Mouse (Mus musculus) CH12.LX (cell line): ENCODE results near the gene 4930469K13Rik. TPM values are rescaled to one million over a fixed set of nuclear protein-coding genes. Genes with fewer than 3 reads are reported as not detected.

Source experiments
- DNase-seq: peaks from one replicate; pipeline ENCODE4 v3.0.0-alpha.2; 2013; ENCODE audit errors: extremely low read depth
- H3K27ac ChIP-seq: 2 replicates; pipeline ENCODE4 v1.5.1; 2012; ENCODE audit warnings: low read depth, mild to moderate bottlenecking, control low read depth, moderate library complexity; ENCODE audit not compliant: insufficient read depth
- H3K27me3 ChIP-seq: replicated peaks from 2 replicates; pipeline ENCODE3; 2012; ENCODE audit warnings: inconsistent platforms
- H3K36me3 ChIP-seq, 2 experiments: replicated peaks in 1 of 2; 2 replicates each; pipeline versions ENCODE3 to v1.6.1; 2012; ENCODE audit warnings: inconsistent platforms in 1 of 2, low read length in 1 of 2, mild to moderate bottlenecking in 1 of 2, mixed read lengths in 1 of 2, moderate library complexity in 1 of 2; ENCODE audit not compliant: control insufficient read depth in 1 of 2, insufficient read depth in 1 of 2
- H3K4me1 ChIP-seq, 2 experiments: 2 replicates each; pipeline ENCODE4 v1.6.1; 2012; ENCODE audit warnings: inconsistent platforms in 1 of 2, moderate library complexity in 1 of 2; ENCODE audit not compliant: insufficient read depth in 2 of 2, control insufficient read depth in 1 of 2
- H3K4me2 ChIP-seq: 2 replicates; pipeline ENCODE4 v1.6.1; 2012; ENCODE audit warnings: low read depth, mild to moderate bottlenecking, control low read depth; ENCODE audit not compliant: poor library complexity, insufficient read depth, severe bottlenecking
- H3K4me3 ChIP-seq, 3 experiments: fragments of 150-350 bp in 1 of 3; sonication (generic) in 1 of 3; replicated peaks in 1 of 3; 2 replicates each; pipeline versions ENCODE3 to v1.5.1; 2011 to 2012; ENCODE audit warnings: low read depth in 2 of 3, low read length in 2 of 3, mild to moderate bottlenecking in 2 of 3, moderate library complexity in 2 of 3, control low read depth in 1 of 3, improper control_type of control experiment in 1 of 3, inconsistent platforms in 1 of 3, mixed read lengths in 1 of 3; ENCODE audit not compliant: poor library complexity in 1 of 3
- H3K79me2 ChIP-seq: replicated peaks from 2 replicates; pipeline ENCODE4 v1.6.1; 2012; ENCODE audit warnings: mild to moderate bottlenecking, moderate library complexity; ENCODE audit not compliant: control insufficient read depth, poor library complexity, insufficient read depth, severe bottlenecking; ENCODE audit errors: extremely low read depth
- H3K9ac ChIP-seq: 2 replicates; pipeline ENCODE4 v1.6.1; 2012; ENCODE audit warnings: low read depth, mild to moderate bottlenecking, control low read depth, moderate library complexity; ENCODE audit not compliant: insufficient read depth
- H3K9me3 ChIP-seq: replicated peaks from 2 replicates; pipeline ENCODE3; 2012; ENCODE audit warnings: low read length, inconsistent platforms, mixed read lengths
- BHLHE40 ChIP-seq: IDR thresholded peaks from 2 replicates; pipeline ENCODE4 v1.6.1; 2011; ENCODE audit warnings: mild to moderate bottlenecking, low read depth, low read length, improper control_type of control experiment
- CHD1 ChIP-seq: IDR thresholded peaks from 2 replicates; pipeline ENCODE4 v1.6.1; 2012; ENCODE audit warnings: low read depth, low read length, improper control_type of control experiment, inconsistent platforms
- CHD2 ChIP-seq: IDR thresholded peaks from 2 replicates; pipeline ENCODE4 v1.6.1; 2011; ENCODE audit warnings: low read length, improper control_type of control experiment
- CTCF ChIP-seq, 2 experiments: IDR thresholded peaks in 1 of 2; conservative IDR thresholded peaks in 1 of 2; 2 replicates each; pipeline ENCODE4 v1.5.1; 2011 to 2012; ENCODE audit warnings: low read depth in 2 of 2, low read length in 2 of 2, improper control_type of control experiment in 1 of 2, inconsistent platforms in 1 of 2, mild to moderate bottlenecking in 1 of 2, moderate library complexity in 1 of 2
- E2F4 ChIP-seq: IDR thresholded peaks from 2 replicates; pipeline ENCODE4 v1.6.1; 2011; ENCODE audit warnings: low read depth, low read length, improper control_type of control experiment; ENCODE audit not compliant: insufficient replicate concordance
- ELF1 ChIP-seq: IDR thresholded peaks from 2 replicates; pipeline ENCODE4 v1.6.1; 2014; ENCODE audit warnings: low read depth, mild to moderate bottlenecking, inconsistent platforms, low read length, improper control_type of control experiment
- EP300 ChIP-seq: IDR thresholded peaks from 2 replicates; pipeline ENCODE4 v1.6.1; 2011; ENCODE audit warnings: low read length, improper control_type of control experiment
- ETS1 ChIP-seq: conservative IDR thresholded peaks from 2 replicates; pipeline ENCODE4 v1.6.1; 2012; ENCODE audit warnings: low read depth, mild to moderate bottlenecking, inconsistent platforms, low read length, improper control_type of control experiment, moderate library complexity
- IRF4 ChIP-seq: IDR thresholded peaks from 2 replicates; pipeline ENCODE4 v1.6.1; 2014; ENCODE audit warnings: low read depth, mild to moderate bottlenecking, inconsistent platforms, low read length, improper control_type of control experiment
- MAFK ChIP-seq: IDR thresholded peaks from 2 replicates; pipeline ENCODE4 v1.6.1; 2011; ENCODE audit warnings: low read length, improper control_type of control experiment; ENCODE audit not compliant: insufficient replicate concordance
- MAZ ChIP-seq: IDR thresholded peaks from 2 replicates; pipeline ENCODE4 v1.6.1; 2012; ENCODE audit warnings: low read depth, mild to moderate bottlenecking, inconsistent platforms, low read length, improper control_type of control experiment, moderate library complexity
- MXI1 ChIP-seq: IDR thresholded peaks from 2 replicates; pipeline ENCODE4 v1.6.1; 2011; ENCODE audit warnings: mild to moderate bottlenecking, low read depth, low read length, improper control_type of control experiment
- MYC ChIP-seq: IDR thresholded peaks from 2 replicates; pipeline ENCODE4 v1.6.1; 2011; ENCODE audit warnings: low read depth, mild to moderate bottlenecking, improper control_type of control experiment, low read length
- NELFE ChIP-seq: IDR thresholded peaks from 2 replicates; pipeline ENCODE4 v1.6.1; 2011; ENCODE audit warnings: low read depth, low read length, improper control_type of control experiment
- NRF1 ChIP-seq: IDR thresholded peaks from 2 replicates; pipeline ENCODE4 v1.6.1; 2014; ENCODE audit warnings: low read depth, mild to moderate bottlenecking, inconsistent platforms, low read length, improper control_type of control experiment, moderate library complexity
- PAX5 ChIP-seq: IDR thresholded peaks from 2 replicates; pipeline ENCODE4 v1.6.1; 2012; ENCODE audit warnings: low read length, inconsistent platforms, mixed read lengths
- POLR2AphosphoS2 ChIP-seq: IDR thresholded peaks from 2 replicates; pipeline ENCODE4 v1.6.1; 2011; ENCODE audit warnings: low read depth, low read length, improper control_type of control experiment
- RAD21 ChIP-seq: IDR thresholded peaks from 2 replicates; pipeline ENCODE4 v1.6.1; 2011; ENCODE audit warnings: low read depth, mild to moderate bottlenecking, low read length, improper control_type of control experiment, moderate library complexity
- SMC3 ChIP-seq: IDR thresholded peaks from 2 replicates; pipeline ENCODE4 v1.6.1; 2011; ENCODE audit warnings: low read depth, low read length, improper control_type of control experiment
- TBP ChIP-seq: conservative IDR thresholded peaks from 2 replicates; pipeline ENCODE4 v1.6.1; 2011; ENCODE audit warnings: low read depth, low read length, improper control_type of control experiment
- USF2 ChIP-seq: conservative IDR thresholded peaks from 2 replicates; pipeline ENCODE4 v1.6.1; 2011; ENCODE audit warnings: low read depth, low read length, improper control_type of control experiment
- ZC3H11A ChIP-seq: IDR thresholded peaks from 2 replicates; pipeline ENCODE4 v1.6.1; 2012; ENCODE audit warnings: low read depth, mild to moderate bottlenecking, inconsistent platforms, low read length, improper control_type of control experiment
- dilution Hi-C: fragments of 300-500 bp; cut with MboI; formaldehyde crosslinking; loops from 2 replicates; pipeline ENCODE4 v1.14.3; 2020; ENCODE audit warnings: low sequenced_read_pairs; ENCODE audit not compliant: extremely low pct_unique_long_range_greater_than_20kb, extremely low pct_ligation_motif_present
- in situ Hi-C: fragments of 300-500 bp; cut with MboI; formaldehyde crosslinking; loops from 3 replicates; pipeline ENCODE4 v1.14.3; 2019; ENCODE audit warnings: low sequenced_read_pairs, low pct_ligation_motif_present, low pct_unique_long_range_greater_than_20kb, mixed read lengths
- polyA plus RNA-seq: library from polyadenylated mRNA; unstranded; fragments of >175 nt; gene quantifications from 2 replicates; pipeline ENCODE4 v1.2.1, GENCODE M21; 2012; ENCODE audit warnings: low read depth; ENCODE audit not compliant: insufficient read length
- total RNA-seq, 2 experiments: library from RNA; depleted of rRNA; stranded (reverse); fragments of 300-350 nt in 1 of 2; fragments of >200 nt in 1 of 2; gene quantifications; 2 replicates each; pipeline ENCODE4 v1.2.3; 2012 to 2014

The 4930469K13Rik gene
- total and polyA plus RNA-seq, 3 experiments: not detected

DNA sequence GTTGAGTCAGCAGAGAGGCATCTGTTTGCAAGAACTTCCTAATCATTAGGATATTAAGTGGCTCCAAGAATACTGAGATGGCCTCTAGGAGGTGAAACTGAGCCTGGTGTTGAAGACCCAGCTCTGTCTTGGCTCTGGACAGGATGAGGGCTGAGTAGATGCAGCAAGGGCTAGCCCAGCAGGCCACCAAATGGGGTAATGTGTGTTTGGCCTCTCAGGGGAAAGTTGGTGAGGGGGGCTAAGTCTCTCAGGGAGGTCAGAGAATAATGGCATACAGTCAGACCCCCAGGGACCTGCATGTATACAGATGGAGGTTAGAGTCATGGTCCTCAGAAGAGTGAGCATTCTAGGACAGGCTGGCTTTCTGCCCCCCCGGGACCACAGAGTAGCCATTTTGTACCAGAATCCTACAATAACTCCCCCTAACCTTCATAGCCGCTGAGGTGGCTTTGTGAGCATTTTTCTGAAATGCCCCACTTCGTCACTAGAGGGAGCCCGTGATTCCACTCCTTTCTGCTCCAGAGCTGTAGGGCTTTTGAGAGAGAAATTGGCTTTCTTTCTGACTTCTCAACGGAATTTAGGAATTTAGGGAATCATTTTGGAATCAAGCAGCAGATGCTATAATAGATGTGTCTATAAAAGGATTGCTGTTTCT is 96.3 kb downstream of the 4930469K13Rik start:
- Histone ChIP-seq H3K9me3 (no peaks in the 10 kb centered on the region), H3K4me1 (peaks cover 0 to 40% of the 10 kb centered on the region in 2 experiments; a peak in 2 of 4 replicates), H3K79me2 (no peaks in the 10 kb centered on the region), H3K9ac (no peak overlapping the region), H3K4me2 (no peak overlapping the region; the same call in 1 of the 2 replicates), H3K27me3 (no peaks in the 10 kb centered on the region), H3K4me3 (no peak overlapping the region), H3K36me3 (no peaks in the 10 kb centered on the region), H3K27ac (no peak overlapping the region)
- dilution Hi-C loops (no loop called here), in situ Hi-C loops (loop anchor here (10.0 kb wide), 1 partner anchor 73 kb away; no protein-coding TSS in a partner anchor)
- TF ChIP-seq MXI1 (no peak), USF2 (no peak), CHD2 (no peak), MYC (0 out of 2 replicates have a peak, but pooled peaks have one; percentile 48), MAZ (0 out of 2 replicates have a peak, but pooled peaks have one; percentile 38), ELF1 (0 out of 2 replicates have a peak, but pooled peaks have one; percentile 25), NRF1 (peak; percentile 13; the same call in 1 of the 2 replicates), CTCF (conservative IDR thresholded peaks at IDR 0.05 in 1 of 2, IDR thresholded peaks at IDR 0.05 in 1 of 2; ENCODE audit: low read depth in 2 of 2, low read length in 2 of 2) (peak; percentile 91 to 97), NELFE (0 out of 2 replicates have a peak, but pooled peaks have one; percentile 29), ETS1 (no peak), TBP (no peak), E2F4 (no peak), CHD1 (no peak), ZC3H11A (peak; percentile 83), BHLHE40 (no peak), EP300 (peak; percentile 27; the same call in 1 of the 2 replicates), POLR2AphosphoS2 (no peak), PAX5 (no peak), RAD21 (peak; percentile 96), SMC3 (peak; percentile 97), MAFK (peak; percentile 38; the same call in 1 of the 2 replicates), IRF4 (peak; percentile 28; the same call in 1 of the 2 replicates)
- DNase-seq: peak; percentile 83
